Mouse (Mus musculus) myocyte (in vitro differentiated cells): ENCODE measurements around the gene Bag1. TPM values are rescaled to one million over a fixed set of nuclear protein-coding genes. Genes with fewer than 3 reads are reported as not detected.
"Not testable (repeated sequence)": the region's sequence is repeated elsewhere in the genome, so short reads cannot be mapped to it uniquely, and the experiment has no call there.

ENCODE experiments used
- H3K27me3 ChIP-seq: one replicate; pipeline ENCODE4 v1.6.1; 2011; ENCODE audit not compliant: control insufficient read depth, insufficient read depth, insufficient read length
- H3K36me3 ChIP-seq: one replicate; pipeline ENCODE4 v1.6.1; 2011; ENCODE audit not compliant: control insufficient read depth, insufficient read depth
- H3K4me2 ChIP-seq: one replicate; pipeline ENCODE4 v1.6.1; 2011; ENCODE audit warnings: low read depth, control low read depth
- H3K4me3 ChIP-seq: one replicate; pipeline ENCODE4 v1.5.1; 2011; ENCODE audit warnings: mild to moderate bottlenecking, control low read depth, moderate library complexity
- H3K79me2 ChIP-seq: one replicate; pipeline ENCODE4 v1.6.1; 2011; ENCODE audit not compliant: control insufficient read depth, insufficient read depth
- H3ac ChIP-seq: one replicate; pipeline ENCODE4 v1.6.1; 2011; ENCODE audit not compliant: control insufficient read depth, insufficient read length
- CEBPB ChIP-seq: IDR thresholded peaks from 2 replicates; pipeline ENCODE4 v1.6.1; 2011; ENCODE audit warnings: mild to moderate bottlenecking, moderate library complexity; ENCODE audit not compliant: poor library complexity, insufficient read depth, severe bottlenecking
- E2F4 ChIP-seq: IDR thresholded peaks from one replicate; pipeline ENCODE4 v1.6.1; 2011; ENCODE audit warnings: mild to moderate bottlenecking, control low read depth, moderate library complexity; ENCODE audit not compliant: insufficient read depth
- MAX ChIP-seq: IDR thresholded peaks from one replicate; pipeline ENCODE4 v1.6.1; 2011; ENCODE audit warnings: low read depth, mild to moderate bottlenecking, control low read depth
- MYOD1 ChIP-seq, 3 experiments: IDR thresholded peaks; one replicate each; pipeline ENCODE4 v1.6.1; 2011; ENCODE audit warnings: control low read depth in 2 of 3, low read depth in 2 of 3, mild to moderate bottlenecking in 2 of 3, moderate library complexity in 1 of 3; ENCODE audit not compliant: insufficient read length in 2 of 3, control insufficient read depth in 1 of 3
- MYOG ChIP-seq, 3 experiments: IDR thresholded peaks; one replicate each; pipeline ENCODE4 v1.6.1; 2011; ENCODE audit warnings: control low read depth in 2 of 3, low read depth in 2 of 3, mild to moderate bottlenecking in 2 of 3; ENCODE audit not compliant: insufficient read length in 2 of 3, control insufficient read depth in 1 of 3, insufficient read depth in 1 of 3
- POLR2A ChIP-seq: IDR thresholded peaks from one replicate; pipeline ENCODE4 v1.6.1; 2011; ENCODE audit warnings: low read depth, mild to moderate bottlenecking, control low read depth, moderate library complexity; ENCODE audit not compliant: insufficient read length
- POLR2AphosphoS2 ChIP-seq: IDR thresholded peaks from one replicate; pipeline ENCODE4 v1.6.1; 2011; ENCODE audit warnings: low read depth, control low read depth; ENCODE audit not compliant: insufficient read length
- REST ChIP-seq: IDR thresholded peaks from one replicate; pipeline ENCODE4 v1.6.1; 2011; ENCODE audit warnings: mild to moderate bottlenecking, control low read depth, moderate library complexity; ENCODE audit not compliant: insufficient read depth, insufficient read length
- SRF ChIP-seq: IDR thresholded peaks from one replicate; pipeline ENCODE4 v1.6.1; 2011; ENCODE audit warnings: low read depth; ENCODE audit not compliant: control insufficient read depth, insufficient read length
- TCF12 ChIP-seq: IDR thresholded peaks from one replicate; pipeline ENCODE4 v1.6.1; 2011; ENCODE audit warnings: mild to moderate bottlenecking, control low read depth; ENCODE audit not compliant: poor library complexity, insufficient read depth, severe bottlenecking
- TCF3 ChIP-seq: IDR thresholded peaks from one replicate; pipeline ENCODE4 v1.6.1; 2011; ENCODE audit warnings: low read depth, control low read depth; ENCODE audit not compliant: insufficient read length
- USF1 ChIP-seq: IDR thresholded peaks from one replicate; pipeline ENCODE4 v1.6.1; 2011; ENCODE audit warnings: low read depth, mild to moderate bottlenecking, control low read depth, moderate library complexity
- polyA plus RNA-seq: library from polyadenylated mRNA; unstranded; fragments of >200 nt; fragmentation: generic; extraction: Trizol; gene quantifications from one replicate; pipeline ENCODE4 v1.2.1, GENCODE M21; 2012; ENCODE audit warnings: missing spikeins

Gene Bag1
- polyA plus RNA-seq, 1 experiment: 330 TPM

- Histone ChIP-seq H3K4me2 (no peak overlapping the region), H3K79me2 (peaks cover 25% of the 10 kb centered on the region), H3ac (no peak overlapping the region), H3K27me3 (no peaks in the 10 kb centered on the region), H3K4me3 (no peak overlapping the region), H3K36me3 (peaks cover 50% of the 10 kb centered on the region)
- TF ChIP-seq POLR2AphosphoS2 (no peak), MYOG (IDR thresholded peaks at IDR 0.05; ENCODE audit: control insufficient read depth in 1 of 3, insufficient read depth in 1 of 3, insufficient read length in 2 of 3, low read depth in 2 of 3) (no peak), SRF (no peak), TCF12 (no peak), CEBPB (no peak)
Measured at GRCm38 (mm10) chr4:40943651-40944050, 4.4 kb downstream of the Bag1 start.

- no peak overlapping the region for H3K4me2 ChIP-seq
- no peaks in the 10 kb centered on the region for H3K79me2 ChIP-seq
- H3K4me3 ChIP-seq: no peak overlapping the region
- peaks cover 60% of the 10 kb centered on the region for H3K36me3 ChIP-seq
- no peak for TF ChIP-seq SRF
- no peak for TF ChIP-seq TCF3
- no peak for TF ChIP-seq CEBPB
- no peak for TF ChIP-seq E2F4
- TF ChIP-seq POLR2AphosphoS2: no peak
- no peak for TF ChIP-seq MYOG (IDR thresholded peaks at IDR 0.05; ENCODE audit: control insufficient read depth in 1 of 3, insufficient read depth in 1 of 3, insufficient read length in 2 of 3, low read depth in 2 of 3)
- no peak for TF ChIP-seq POLR2A
- no peak overlapping the region for H3ac ChIP-seq
- H3K27me3 ChIP-seq: no peaks in the 10 kb centered on the region
Measured at GRCm38 (mm10) chr4:40938793-40939192, 9.3 kb downstream of the Bag1 start.

DNA sequence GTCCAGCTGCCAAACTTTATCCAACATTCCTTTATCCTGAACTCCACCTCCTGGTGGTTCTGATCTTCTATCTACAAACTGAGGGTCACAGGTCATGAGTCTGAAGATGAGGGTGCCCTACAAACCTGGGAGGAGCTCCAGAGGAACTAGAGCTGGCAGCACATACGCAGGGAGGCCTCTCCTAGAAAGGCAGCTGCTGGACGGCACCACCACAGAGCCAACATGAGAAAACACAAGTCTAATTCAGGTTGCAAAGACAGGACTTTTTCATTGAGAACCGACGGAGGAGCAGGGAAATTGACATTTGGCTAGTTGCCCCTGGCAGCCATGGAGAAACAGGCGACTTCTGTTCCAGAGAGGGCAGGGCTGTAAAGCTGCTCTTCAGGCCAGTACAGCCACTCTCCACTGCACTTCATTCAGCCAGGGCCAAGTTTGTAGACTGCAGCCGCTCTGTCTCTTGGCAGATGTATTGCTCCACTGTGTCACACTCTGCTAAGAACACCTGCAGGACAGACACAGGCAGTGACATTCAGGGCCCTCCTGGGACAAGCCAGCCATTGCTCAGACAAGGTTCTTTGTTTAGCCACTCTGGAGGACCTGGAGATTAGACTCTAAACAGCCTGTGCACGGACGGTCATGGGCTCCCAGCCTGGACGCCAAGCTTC is 11.8 kb downstream of the Bag1 start:
- TF ChIP-seq E2F4 (no peak), POLR2AphosphoS2 (no peak), MYOG (IDR thresholded peaks at IDR 0.05; ENCODE audit: control insufficient read depth in 1 of 3, insufficient read depth in 1 of 3, insufficient read length in 2 of 3, low read depth in 2 of 3) (no peak), USF1 (no peak), CEBPB (no peak), MYOD1 (IDR thresholded peaks at IDR 0.05; ENCODE audit: control insufficient read depth in 1 of 3, insufficient read length in 2 of 3, low read depth in 2 of 3) (no peak), MAX (no peak), REST (no peak), POLR2A (no peak), TCF12 (no peak), TCF3 (no peak)
- Histone ChIP-seq H3K27me3 (no peaks in the 10 kb centered on the region), H3K4me2 (no peak overlapping the region), H3K79me2 (no peaks in the 10 kb centered on the region), H3K4me3 (no peak overlapping the region), H3K36me3 (peaks cover 40% of the 10 kb centered on the region), H3ac (no peak overlapping the region)

- not testable (repeated sequence) for H3ac ChIP-seq, H3K79me2 ChIP-seq, H3K4me2 ChIP-seq, H3K4me3 ChIP-seq, H3K27me3 ChIP-seq
- H3K36me3 ChIP-seq: peaks cover 22% of the 10 kb centered on the region
Measured at GRCm38 (mm10) chr4:40934369-40934768, 13.7 kb downstream of the Bag1 start.

GRCm38 (mm10) chr4:40933694-40934093 is 14.4 kb downstream of the Bag1 start:
- Histone ChIP-seq H3K4me3 (no peak overlapping the region), H3K4me2 (no peak overlapping the region), H3K27me3 (no peaks in the 10 kb centered on the region), H3K36me3 (peaks cover 16% of the 10 kb centered on the region), H3K79me2 (no peaks in the 10 kb centered on the region), H3ac (no peak overlapping the region)
- no peak for TF ChIP-seq REST
- TF ChIP-seq POLR2A: no peak
- TF ChIP-seq MYOG (IDR thresholded peaks at IDR 0.05; ENCODE audit: control insufficient read depth in 1 of 3, insufficient read depth in 1 of 3, insufficient read length in 2 of 3, low read depth in 2 of 3): no peak
- no peak for TF ChIP-seq E2F4
- no peak for TF ChIP-seq MYOD1 (IDR thresholded peaks at IDR 0.05; ENCODE audit: control insufficient read depth in 1 of 3, insufficient read length in 2 of 3, low read depth in 2 of 3)
- TF ChIP-seq USF1: no peak
- no peak for TF ChIP-seq POLR2AphosphoS2
- TF ChIP-seq TCF12: no peak
- no peak for TF ChIP-seq CEBPB
- no peak for TF ChIP-seq SRF
- no peak for TF ChIP-seq MAX
- no peak for TF ChIP-seq TCF3
